Mouse (Mus musculus): ENCODE measurements at regions not wholly inside any gene's neighbourhood (a gene's known extent, or its start where the extent isn't known, plus 50 kb on each side); places are given as distances from the start of the nearest gene placed in this dataset.

- H3K4me3 ChIP-seq (ENCODE audit: inconsistent target): no peak overlapping the region
- H3K36me3 ChIP-seq (ENCODE audit: inconsistent target): no peaks in the 10 kb centered on the region
- no peaks in the 10 kb centered on the region for H3K79me2 ChIP-seq (ENCODE audit: inconsistent target)
- WGBS (ENCODE audit: missing documents): 92% methylated on average over 6 of the region's 6 CpGs
- no peak overlapping the region for H3K27ac ChIP-seq
These were observed 228.3 kb downstream of the Prex1 start for GRCm38 (mm10) chr2:166485361-166485760.

DNA sequence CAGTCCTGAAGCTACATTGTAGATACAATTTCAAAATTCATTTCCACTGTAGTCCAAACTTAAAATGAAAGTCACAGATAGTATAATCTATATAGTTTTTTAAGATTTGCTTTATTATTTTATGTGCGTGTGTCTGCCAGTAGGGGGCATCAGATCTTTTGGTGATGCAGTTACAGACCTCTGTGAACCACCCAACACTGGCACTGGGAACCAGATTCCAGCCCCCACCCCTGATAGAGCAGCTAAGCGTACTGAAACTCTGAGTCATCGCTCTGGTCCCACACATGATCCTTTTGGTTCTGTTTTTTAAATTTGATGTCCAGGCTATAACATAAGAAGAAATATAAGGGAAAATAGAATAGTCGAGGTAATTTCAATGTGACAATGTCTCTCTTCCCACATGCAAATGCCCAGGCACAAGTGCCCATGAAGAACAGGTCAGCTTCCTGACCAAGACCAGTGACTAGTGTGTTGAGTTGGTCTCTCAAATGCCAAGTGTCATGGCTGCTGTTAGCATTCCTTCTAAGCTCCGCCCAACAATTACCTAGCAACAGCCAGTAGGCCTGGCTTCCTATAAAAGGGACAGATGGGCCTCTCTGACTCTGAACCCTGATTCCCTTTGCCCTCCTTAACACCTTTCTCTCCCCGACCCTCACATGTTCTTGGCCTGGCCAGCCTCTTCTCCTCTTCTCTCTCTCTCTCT is 229.9 kb downstream of the Prex1 start:
- 73% methylated on average over 6 of the region's 6 CpGs for WGBS (ENCODE audit: missing documents)
- H3K79me2 ChIP-seq (ENCODE audit: inconsistent target): no peaks in the 10 kb centered on the region
- no peak overlapping the region for H3K4me3 ChIP-seq (ENCODE audit: inconsistent target)
- 0 out of 2 replicates have a peak overlapping the region, but pooled peaks have one; percentile 10 for H3K27ac ChIP-seq
- H3K36me3 ChIP-seq (ENCODE audit: inconsistent target): no peaks in the 10 kb centered on the region

DNA sequence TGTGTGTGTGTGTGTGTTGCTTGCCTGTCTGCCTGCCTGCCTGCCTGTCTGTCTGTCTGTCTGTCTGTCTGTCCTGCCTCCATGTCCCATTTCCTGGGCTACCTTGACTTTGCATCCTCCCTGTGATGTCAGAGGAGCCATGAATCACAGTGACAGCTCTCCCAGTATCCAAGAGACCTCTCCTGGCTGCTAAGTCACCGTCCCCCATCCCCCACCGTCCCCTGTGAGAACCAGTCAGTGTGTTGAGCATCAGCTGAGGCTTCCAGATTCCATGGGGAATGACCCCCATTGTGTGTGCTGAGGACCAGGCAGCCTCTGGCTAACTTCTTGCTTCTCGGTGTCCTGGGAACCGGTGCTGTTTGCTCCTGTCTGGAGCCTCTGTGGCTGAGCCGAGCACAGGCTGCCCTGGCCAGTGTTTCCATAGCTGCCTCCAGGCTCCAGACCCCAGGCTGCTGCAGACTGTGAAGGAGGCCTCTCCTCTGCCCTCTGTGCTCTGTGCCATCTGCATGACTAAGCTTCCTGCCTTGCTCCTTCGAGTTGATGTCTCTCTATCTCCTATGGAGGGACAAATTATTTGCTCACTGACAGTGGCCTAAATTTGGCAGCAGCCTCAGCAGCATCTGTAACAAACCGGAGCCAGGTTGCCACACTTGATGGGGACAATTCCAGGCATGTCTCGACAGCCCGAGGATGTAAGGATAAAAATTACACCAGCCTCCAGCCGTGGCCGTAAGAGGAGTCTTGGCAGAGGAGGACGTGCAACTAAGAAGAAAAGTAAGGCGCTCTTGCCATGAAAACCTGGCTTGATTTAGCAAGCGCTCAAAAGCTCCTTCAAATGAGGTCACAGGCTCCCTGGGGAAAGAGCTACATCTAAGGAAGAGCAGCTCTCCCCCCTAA is 230.7 kb downstream of the Prex1 start:
- H3K27ac ChIP-seq: 0 out of 2 replicates have a peak overlapping the region, but pooled peaks have one; percentile 10
- H3K36me3 ChIP-seq (ENCODE audit: inconsistent target): no peaks in the 10 kb centered on the region
- no peak overlapping the region for H3K4me3 ChIP-seq (ENCODE audit: inconsistent target)
- no peaks in the 10 kb centered on the region for H3K79me2 ChIP-seq (ENCODE audit: inconsistent target)
- 88% methylated on average over 14 of the region's 14 CpGs for WGBS (ENCODE audit: missing documents)

DNA sequence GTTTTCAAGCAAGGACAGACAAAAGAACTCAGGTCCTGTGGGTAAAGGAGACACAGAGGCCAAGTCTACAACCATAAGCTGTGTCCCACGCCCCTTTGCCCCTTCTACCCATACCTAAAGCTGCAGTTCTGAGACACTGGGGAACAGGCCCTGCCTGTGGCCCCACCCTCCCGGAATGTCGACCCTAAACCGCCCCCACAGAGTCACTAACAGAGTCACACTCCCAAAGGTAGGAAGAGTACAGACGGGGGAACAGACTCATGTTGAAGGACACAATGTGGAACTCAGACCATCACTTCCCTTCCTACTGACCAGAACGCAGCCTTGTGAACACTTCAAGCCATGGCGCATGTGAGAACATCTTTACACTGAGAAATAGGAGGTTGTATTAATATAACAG is 231.9 kb downstream of the Prex1 start:
- Histone ChIP-seq H3K4me3 (ENCODE audit: inconsistent target) (no peak overlapping the region), H3K27ac (no peak overlapping the region), H3K36me3 (ENCODE audit: inconsistent target) (no peaks in the 10 kb centered on the region), H3K79me2 (ENCODE audit: inconsistent target) (no peaks in the 10 kb centered on the region)
- 86% methylated on average over 7 of the region's 7 CpGs for WGBS (ENCODE audit: missing documents)

- H3K36me3 ChIP-seq (ENCODE audit: inconsistent target): no peaks in the 10 kb centered on the region
- WGBS (ENCODE audit: missing documents): 96% methylated on average over 6 of the region's 6 CpGs
- no peaks in the 10 kb centered on the region for H3K79me2 ChIP-seq (ENCODE audit: inconsistent target)
- no peak overlapping the region for H3K4me3 ChIP-seq (ENCODE audit: inconsistent target)
- H3K27ac ChIP-seq: peak overlapping the region; percentile 43
These were observed 232.3 kb downstream of the Prex1 start for GRCm38 (mm10) chr2:166481362-166481761.

- peak overlapping the region; percentile 43 for H3K27ac ChIP-seq
- 39% methylated on average over 4 of the region's 5 CpGs for WGBS (ENCODE audit: missing documents)
These were observed 232.7 kb downstream of the Prex1 start for GRCm38 (mm10) chr2:166480883-166481282.

DNA sequence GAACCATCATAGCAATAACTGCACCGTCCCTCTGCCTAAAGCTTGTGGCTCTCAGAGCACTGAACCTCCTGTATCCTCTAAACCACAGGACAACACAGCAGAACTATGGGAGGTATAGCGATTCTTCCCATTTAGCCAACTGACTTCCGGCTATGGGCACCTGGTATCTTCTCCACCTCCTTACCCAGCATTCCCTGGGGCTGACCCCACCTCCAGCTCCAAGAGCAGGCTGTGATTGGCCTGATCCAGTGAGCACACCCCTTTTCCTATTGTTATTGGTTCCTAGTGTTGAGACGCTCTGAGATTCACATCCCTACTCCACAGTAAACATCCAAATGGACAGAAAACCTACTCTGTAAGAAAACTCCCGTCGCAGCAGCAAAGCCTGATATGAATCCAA is 236.7 kb downstream of the Prex1 start:
- no peak overlapping the region for H3K4me3 ChIP-seq (ENCODE audit: inconsistent target)
- 85% methylated on average over 6 of the region's 6 CpGs for WGBS (ENCODE audit: missing documents)
- H3K27ac ChIP-seq: no peak overlapping the region
- H3K36me3 ChIP-seq (ENCODE audit: inconsistent target): no peaks in the 10 kb centered on the region
- H3K79me2 ChIP-seq (ENCODE audit: inconsistent target): no peaks in the 10 kb centered on the region

More at GRCm38 (mm10) chr2:166480883-166481282, 232.7 kb downstream of the Prex1 start:
- Histone ChIP-seq H3K79me2 (ENCODE audit: inconsistent target) (no peaks in the 10 kb centered on the region), H3K4me3 (ENCODE audit: inconsistent target) (no peak overlapping the region), H3K36me3 (ENCODE audit: inconsistent target) (no peaks in the 10 kb centered on the region)

GRCm38 (mm10) chr2:166475624-166476023 is 238.0 kb downstream of the Prex1 start:
- no peak overlapping the region for H3K4me3 ChIP-seq (ENCODE audit: inconsistent target)
- no peaks in the 10 kb centered on the region for H3K79me2 ChIP-seq (ENCODE audit: inconsistent target)
- no peak overlapping the region for H3K27ac ChIP-seq
- H3K36me3 ChIP-seq (ENCODE audit: inconsistent target): no peaks in the 10 kb centered on the region
- WGBS (ENCODE audit: missing documents): 100% methylated on average over 4 of the region's 4 CpGs

GRCm38 (mm10) chr2:166474601-166475000 is 239.0 kb downstream of the Prex1 start:
- no peaks in the 10 kb centered on the region for H3K79me2 ChIP-seq (ENCODE audit: inconsistent target)
- H3K36me3 ChIP-seq (ENCODE audit: inconsistent target): no peaks in the 10 kb centered on the region
- no peak overlapping the region for H3K27ac ChIP-seq
- WGBS (ENCODE audit: missing documents): 92% methylated on average over 12 of the region's 12 CpGs
- no peak overlapping the region for H3K4me3 ChIP-seq (ENCODE audit: inconsistent target)

DNA sequence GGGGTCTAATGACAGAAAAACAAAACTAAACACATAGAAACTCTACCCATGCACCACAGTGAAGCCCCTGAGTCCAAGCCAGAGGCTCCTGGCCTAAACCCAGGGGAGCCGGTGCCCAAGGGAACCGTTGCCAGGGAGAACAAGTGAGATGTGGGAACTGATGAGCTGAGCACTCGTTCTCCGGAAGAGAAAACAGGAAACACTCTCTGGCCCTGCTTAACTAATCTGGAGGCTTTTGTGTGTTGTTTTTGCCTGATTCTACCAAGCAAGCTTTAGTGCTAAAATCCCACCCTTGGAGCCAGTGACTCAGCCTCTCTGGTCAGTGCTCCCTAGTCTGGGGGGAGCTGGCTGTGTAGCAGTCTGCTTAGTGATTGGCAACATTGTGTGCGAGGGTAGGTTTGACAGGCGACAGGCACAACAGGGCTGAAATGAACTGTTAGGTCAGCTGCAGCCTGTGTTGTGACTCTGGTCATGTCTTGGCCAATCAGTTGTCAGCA is 242.3 kb downstream of the Prex1 start:
- Histone ChIP-seq H3K4me3 (ENCODE audit: inconsistent target) (no peak overlapping the region), H3K79me2 (ENCODE audit: inconsistent target) (no peaks in the 10 kb centered on the region), H3K36me3 (ENCODE audit: inconsistent target) (no peaks in the 10 kb centered on the region), H3K27ac (peak overlapping the region; percentile 88)
- WGBS (ENCODE audit: missing documents): 15% methylated on average over 6 of the region's 6 CpGs

DNA sequence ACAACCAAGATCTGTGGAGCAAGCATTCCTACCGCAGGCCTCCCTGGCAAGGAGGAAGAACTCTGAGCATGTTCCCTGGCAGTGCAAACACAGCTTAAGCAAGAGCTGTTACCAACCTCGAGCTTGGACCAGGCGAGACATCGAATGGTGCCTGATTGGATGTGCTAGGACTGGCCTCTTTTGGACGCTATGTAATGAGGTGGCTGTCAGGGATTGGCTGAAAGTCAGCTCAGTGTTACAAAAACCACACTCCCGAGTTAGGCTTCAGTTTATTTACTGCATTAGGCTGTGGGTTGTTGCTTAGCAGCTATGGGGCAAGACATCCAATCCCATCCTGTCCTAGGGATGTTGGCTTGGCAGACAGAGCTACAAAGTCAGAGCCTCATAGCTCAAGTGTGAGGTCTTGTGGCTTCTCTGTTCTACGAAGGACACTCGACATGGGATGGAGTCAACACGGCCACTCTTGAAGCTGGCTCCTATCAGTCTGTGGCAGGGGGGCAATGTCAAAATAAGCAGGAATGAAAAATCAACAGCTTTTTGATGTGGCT is 244.5 kb downstream of the Prex1 start:
- H3K36me3 ChIP-seq (ENCODE audit: inconsistent target): no peaks in the 10 kb centered on the region
- H3K27ac ChIP-seq: no peak overlapping the region
- H3K4me3 ChIP-seq (ENCODE audit: inconsistent target): no peak overlapping the region
- no peaks in the 10 kb centered on the region for H3K79me2 ChIP-seq (ENCODE audit: inconsistent target)
- 80% methylated on average over 9 of the region's 9 CpGs for WGBS (ENCODE audit: missing documents)

- 32% methylated on average over 7 of the region's 7 CpGs for WGBS (ENCODE audit: missing documents)
- Histone ChIP-seq H3K36me3 (ENCODE audit: inconsistent target) (no peaks in the 10 kb centered on the region), H3K27ac (no peak overlapping the region), H3K79me2 (ENCODE audit: inconsistent target) (no peaks in the 10 kb centered on the region), H3K4me3 (ENCODE audit: inconsistent target) (no peak overlapping the region)
These were observed 246.5 kb downstream of the Prex1 start for GRCm38 (mm10) chr2:166467137-166467536.

DNA sequence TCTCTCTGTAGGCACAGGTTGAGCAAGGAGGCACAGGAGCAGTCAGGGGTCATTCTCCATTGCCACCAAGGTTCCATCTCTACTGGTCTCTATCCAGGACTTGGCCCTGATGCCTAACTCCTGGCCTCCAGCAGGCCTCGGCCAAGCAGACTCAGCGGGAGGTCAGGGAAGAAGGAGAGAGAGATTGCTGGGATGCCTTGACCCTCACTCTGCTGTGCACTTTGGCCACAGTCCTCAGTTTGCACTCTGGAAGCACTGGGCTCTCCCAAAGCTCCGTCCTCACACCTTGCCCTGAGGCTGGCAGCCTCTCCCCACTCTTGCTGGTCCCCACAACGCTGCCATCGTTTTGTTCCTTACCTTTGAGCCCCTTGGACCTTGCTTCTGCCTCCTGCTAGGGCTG is 248.1 kb downstream of the Prex1 start:
- Histone ChIP-seq H3K4me3 (ENCODE audit: inconsistent target) (no peak overlapping the region), H3K36me3 (ENCODE audit: inconsistent target) (no peaks in the 10 kb centered on the region), H3K79me2 (ENCODE audit: inconsistent target) (no peaks in the 10 kb centered on the region), H3K27ac (no peak overlapping the region)
- WGBS (ENCODE audit: missing documents): 87% methylated on average over 5 of the region's 5 CpGs

GRCm38 (mm10) chr2:166463539-166463938 is 250.1 kb downstream of the Prex1 start:
- H3K27ac ChIP-seq: no peak overlapping the region
- no peaks in the 10 kb centered on the region for H3K79me2 ChIP-seq (ENCODE audit: inconsistent target)
- WGBS (ENCODE audit: missing documents): 95% methylated on average over 9 of the region's 9 CpGs
- no peak overlapping the region for H3K4me3 ChIP-seq (ENCODE audit: inconsistent target)
- no peaks in the 10 kb centered on the region for H3K36me3 ChIP-seq (ENCODE audit: inconsistent target)

DNA sequence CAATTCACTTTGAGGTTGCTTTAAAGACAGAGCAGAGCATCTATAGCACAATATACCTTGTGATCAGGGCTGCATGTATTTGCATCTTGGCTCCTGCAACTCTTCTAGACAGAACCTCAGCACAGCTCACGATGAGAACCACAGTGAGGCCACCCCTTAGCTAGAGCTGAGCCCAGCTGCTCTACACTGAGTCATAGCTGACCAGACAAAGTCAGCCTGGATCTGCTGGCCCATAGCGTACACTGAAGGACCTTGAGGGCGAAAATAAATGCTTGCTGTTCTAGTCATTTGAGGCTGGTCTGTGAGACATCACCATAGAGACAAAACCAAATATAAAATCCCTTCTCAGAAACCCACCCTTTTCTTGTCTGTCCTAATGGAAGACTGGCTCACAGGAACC is 251.7 kb downstream of the Prex1 start:
- Histone ChIP-seq H3K36me3 (ENCODE audit: inconsistent target) (no peaks in the 10 kb centered on the region), H3K79me2 (ENCODE audit: inconsistent target) (no peaks in the 10 kb centered on the region), H3K4me3 (ENCODE audit: inconsistent target) (no peak overlapping the region), H3K27ac (no peak overlapping the region)
- 86% methylated on average over 3 of the region's 3 CpGs for WGBS (ENCODE audit: missing documents)
